Mouse (Mus musculus): ENCODE data around the gene Vps45. TPM values are rescaled to one million over a fixed set of nuclear protein-coding genes. Genes with fewer than 3 reads are reported as not detected.

Vps45 gene
- polyA plus RNA-seq, 1 experiment from 2014 or later: 28.5 TPM

GRCm38 (mm10) chr3:96065754-96066375 is 7.6 kb upstream of the Vps45 start:
- 0 out of 2 replicates have a peak, but pooled peaks have one; percentile 50 for ATAC-seq
- Histone ChIP-seq H3K27ac (ENCODE audit: low read length) (no peak overlapping the region), H3K4me2 (ENCODE audit: low read depth, low read length) (no peak overlapping the region), H3K9ac (ENCODE audit: low read depth, low read length) (no peak overlapping the region), H3K4me3 (ENCODE audit: low read length) (0 out of 2 replicates have a peak overlapping the region, but pooled peaks have one; percentile 5), H3K9me3 (ENCODE audit: control insufficient read depth, low read length) (no peaks in the 10 kb centered on the region), H3K36me3 (ENCODE audit: control insufficient read depth, insufficient read depth, low read length) (no peaks in the 10 kb centered on the region), H3K27me3 (replicated peaks; ENCODE audit: control insufficient read depth, insufficient read depth, low read length) (no peaks in the 10 kb centered on the region), H3K4me1 (ENCODE audit: control insufficient read depth, insufficient read depth, low read length) (no peaks in the 10 kb centered on the region)
- 32% methylated on average over 20 of the region's 20 CpGs for WGBS

- ATAC-seq: no peak
- no peaks in the 10 kb centered on the region for H3K9me3 ChIP-seq (ENCODE audit: control insufficient read depth, low read length)
- H3K4me3 ChIP-seq (ENCODE audit: low read length): no peak overlapping the region
- WGBS: 43% methylated on average over 4 of the region's 4 CpGs
- H3K4me2 ChIP-seq (ENCODE audit: low read depth, low read length): no peak overlapping the region
- H3K9ac ChIP-seq (ENCODE audit: low read depth, low read length): no peak overlapping the region
- H3K27ac ChIP-seq (ENCODE audit: low read length): no peak overlapping the region
- H3K4me1 ChIP-seq (ENCODE audit: control insufficient read depth, insufficient read depth, low read length): no peaks in the 10 kb centered on the region
- no peaks in the 10 kb centered on the region for H3K27me3 ChIP-seq (replicated peaks; ENCODE audit: control insufficient read depth, insufficient read depth, low read length)
- H3K36me3 ChIP-seq (ENCODE audit: control insufficient read depth, insufficient read depth, low read length): no peaks in the 10 kb centered on the region
Observed at GRCm38 (mm10) chr3:96065147-96065546, 6.9 kb upstream of the Vps45 start.

- no peaks in the 10 kb centered on the region for H3K36me3 ChIP-seq (ENCODE audit: control insufficient read depth, insufficient read depth, low read length)
- H3K9ac ChIP-seq (ENCODE audit: low read depth, low read length): no peak overlapping the region
- no peak overlapping the region for H3K4me2 ChIP-seq (ENCODE audit: low read depth, low read length)
- 86% methylated on average over 3 of the region's 3 CpGs for WGBS
- H3K4me1 ChIP-seq (ENCODE audit: control insufficient read depth, insufficient read depth, low read length): no peaks in the 10 kb centered on the region
- H3K9me3 ChIP-seq (ENCODE audit: control insufficient read depth, low read length): no peaks in the 10 kb centered on the region
- no peak for ATAC-seq
- no peak overlapping the region for H3K4me3 ChIP-seq (ENCODE audit: low read length)
- H3K27me3 ChIP-seq (replicated peaks; ENCODE audit: control insufficient read depth, insufficient read depth, low read length): no peaks in the 10 kb centered on the region
- H3K27ac ChIP-seq (ENCODE audit: low read length): no peak overlapping the region
Observed at GRCm38 (mm10) chr3:96064217-96064616, 6.0 kb upstream of the Vps45 start.

GRCm38 (mm10) chr3:96063299-96063698 is 5.0 kb upstream of the Vps45 start:
- WGBS: 76% methylated on average over 2 of the region's 2 CpGs
- no peak overlapping the region for H3K4me2 ChIP-seq (ENCODE audit: low read depth, low read length)
- no peak overlapping the region for H3K27ac ChIP-seq (ENCODE audit: low read length)

DNA sequence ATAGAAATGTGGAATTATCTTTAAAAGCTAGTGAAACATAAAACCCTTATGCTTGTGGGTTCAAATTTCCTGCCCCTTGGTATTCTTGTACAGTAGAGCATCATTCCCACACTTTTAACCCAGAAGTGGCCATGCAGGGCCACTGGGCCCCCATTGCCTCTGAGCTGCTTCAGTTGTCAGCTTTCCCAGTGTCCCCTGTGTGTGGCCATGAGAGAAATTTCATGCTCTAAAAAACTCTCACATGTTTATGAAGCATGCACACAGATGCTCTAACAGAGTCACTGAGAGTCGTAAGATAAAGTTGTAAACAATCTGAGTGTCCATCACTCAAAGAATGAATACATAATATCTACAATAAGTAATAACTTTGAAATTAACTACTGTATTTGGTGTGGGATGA is 1.9 kb upstream of the Vps45 start:
- 0 out of 2 replicates have a peak, but pooled peaks cover 2% of the 10 kb centered on the region for H3K4me1 ChIP-seq (ENCODE audit: control insufficient read depth, insufficient read depth, low read length)
- H3K4me3 ChIP-seq (ENCODE audit: low read length): no peak overlapping the region
- H3K4me2 ChIP-seq (ENCODE audit: low read depth, low read length): no peak overlapping the region
- no peak for ATAC-seq
- no peak overlapping the region for H3K27ac ChIP-seq (ENCODE audit: low read length)
- no peaks in the 10 kb centered on the region for H3K27me3 ChIP-seq (replicated peaks; ENCODE audit: control insufficient read depth, insufficient read depth, low read length)
- no peak overlapping the region for H3K9ac ChIP-seq (ENCODE audit: low read depth, low read length)
- no peaks in the 10 kb centered on the region for H3K36me3 ChIP-seq (ENCODE audit: control insufficient read depth, insufficient read depth, low read length)
- 74% methylated on average over 1 of the region's 1 CpGs for WGBS
- H3K9me3 ChIP-seq (ENCODE audit: control insufficient read depth, low read length): no peaks in the 10 kb centered on the region

More at GRCm38 (mm10) chr3:96063299-96063698, 5.0 kb upstream of the Vps45 start:
- H3K9ac ChIP-seq (ENCODE audit: low read depth, low read length): no peak overlapping the region
- no peaks in the 10 kb centered on the region for H3K9me3 ChIP-seq (ENCODE audit: control insufficient read depth, low read length)
- no peak overlapping the region for H3K4me3 ChIP-seq (ENCODE audit: low read length)
- H3K27me3 ChIP-seq (replicated peaks; ENCODE audit: control insufficient read depth, insufficient read depth, low read length): no peaks in the 10 kb centered on the region
- 0 out of 2 replicates have a peak, but pooled peaks cover 2% of the 10 kb centered on the region for H3K4me1 ChIP-seq (ENCODE audit: control insufficient read depth, insufficient read depth, low read length)
- no peaks in the 10 kb centered on the region for H3K36me3 ChIP-seq (ENCODE audit: control insufficient read depth, insufficient read depth, low read length)
- ATAC-seq: no peak

DNA sequence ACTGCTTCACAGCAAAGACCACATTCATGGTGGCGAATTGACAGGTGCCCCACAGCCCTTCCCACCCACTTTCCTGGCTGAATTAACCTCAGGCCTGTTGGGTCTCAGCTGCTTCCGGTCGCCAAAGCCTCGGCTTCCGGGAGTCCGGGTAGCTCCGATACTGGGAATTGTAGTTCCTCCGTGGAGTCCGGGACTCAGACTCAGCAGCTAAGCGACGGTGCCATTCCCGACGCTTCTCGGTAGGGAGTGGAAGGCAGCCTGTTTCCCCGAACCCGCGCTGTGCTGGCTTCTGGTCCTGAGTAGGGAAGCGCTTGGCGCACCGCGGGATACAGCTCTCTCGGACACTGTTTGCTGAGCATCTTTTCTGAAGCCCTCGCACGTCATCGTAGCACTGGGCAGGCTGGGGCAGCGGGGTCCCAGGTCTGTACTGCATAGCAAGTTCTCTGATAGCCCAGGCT is 490 bp downstream of the Vps45 start:
- Histone ChIP-seq H3K4me3 (ENCODE audit: low read length) (peak overlapping the region; percentile 67), H3K4me2 (ENCODE audit: low read depth, low read length) (peak overlapping the region; percentile 76), H3K9me3 (ENCODE audit: control insufficient read depth, low read length) (no peaks in the 10 kb centered on the region), H3K36me3 (ENCODE audit: control insufficient read depth, insufficient read depth, low read length) (no peaks in the 10 kb centered on the region), H3K27me3 (replicated peaks; ENCODE audit: control insufficient read depth, insufficient read depth, low read length) (no peaks in the 10 kb centered on the region), H3K9ac (ENCODE audit: low read depth, low read length) (peak overlapping the region; percentile 74), H3K27ac (ENCODE audit: low read length) (peak overlapping the region; percentile 86), H3K4me1 (ENCODE audit: control insufficient read depth, insufficient read depth, low read length) (0 out of 2 replicates have a peak, but pooled peaks cover 2% of the 10 kb centered on the region)
- whole genome bisulfite sequencing: under 1% methylated on average over 26 of the region's 26 CpGs
- ATAC-seq: peak; percentile 95

GRCm38 (mm10) chr3:96056031-96056430 is 2.2 kb downstream of the Vps45 start:
- Histone ChIP-seq H3K27me3 (replicated peaks; ENCODE audit: control insufficient read depth, insufficient read depth, low read length) (no peaks in the 10 kb centered on the region), H3K27ac (ENCODE audit: low read length) (no peak overlapping the region), H3K9ac (ENCODE audit: low read depth, low read length) (no peak overlapping the region), H3K9me3 (ENCODE audit: control insufficient read depth, low read length) (no peaks in the 10 kb centered on the region), H3K4me3 (ENCODE audit: low read length) (no peak overlapping the region), H3K36me3 (ENCODE audit: control insufficient read depth, insufficient read depth, low read length) (no peaks in the 10 kb centered on the region), H3K4me1 (ENCODE audit: control insufficient read depth, insufficient read depth, low read length) (0 out of 2 replicates have a peak, but pooled peaks cover 2% of the 10 kb centered on the region), H3K4me2 (ENCODE audit: low read depth, low read length) (no peak overlapping the region)
- WGBS: 88% methylated on average over 4 of the region's 4 CpGs
- no peak for ATAC-seq

DNA sequence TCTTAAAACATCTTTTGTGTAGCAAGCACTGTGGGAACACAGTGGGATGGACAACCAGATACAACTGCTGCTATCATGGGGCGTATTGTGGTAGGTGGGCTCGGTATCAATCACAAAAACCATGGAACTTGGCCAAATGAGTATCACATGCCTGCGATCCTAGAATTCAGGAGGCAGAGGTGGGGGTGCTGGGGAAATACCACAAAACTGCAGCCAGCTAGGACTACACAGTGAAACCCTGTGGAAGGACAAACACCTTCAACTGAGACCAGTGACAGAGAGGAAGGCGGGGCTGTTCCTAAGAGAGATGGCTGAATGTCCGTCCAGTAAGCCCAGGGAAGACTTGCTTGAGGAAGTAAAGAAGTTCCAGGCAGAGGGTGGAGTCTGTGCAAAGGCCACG is 3.0 kb downstream of the Vps45 start:
- H3K4me2 ChIP-seq (ENCODE audit: low read depth, low read length): no peak overlapping the region
- 0 out of 2 replicates have a peak, but pooled peaks cover 2% of the 10 kb centered on the region for H3K4me1 ChIP-seq (ENCODE audit: control insufficient read depth, insufficient read depth, low read length)
- H3K36me3 ChIP-seq (ENCODE audit: control insufficient read depth, insufficient read depth, low read length): no peaks in the 10 kb centered on the region
- ATAC-seq: no peak
- no peaks in the 10 kb centered on the region for H3K9me3 ChIP-seq (ENCODE audit: control insufficient read depth, low read length)
- H3K9ac ChIP-seq (ENCODE audit: low read depth, low read length): no peak overlapping the region
- WGBS: 82% methylated on average over 6 of the region's 6 CpGs
- no peaks in the 10 kb centered on the region for H3K27me3 ChIP-seq (replicated peaks; ENCODE audit: control insufficient read depth, insufficient read depth, low read length)
- no peak overlapping the region for H3K4me3 ChIP-seq (ENCODE audit: low read length)
- H3K27ac ChIP-seq (ENCODE audit: low read length): no peak overlapping the region

DNA sequence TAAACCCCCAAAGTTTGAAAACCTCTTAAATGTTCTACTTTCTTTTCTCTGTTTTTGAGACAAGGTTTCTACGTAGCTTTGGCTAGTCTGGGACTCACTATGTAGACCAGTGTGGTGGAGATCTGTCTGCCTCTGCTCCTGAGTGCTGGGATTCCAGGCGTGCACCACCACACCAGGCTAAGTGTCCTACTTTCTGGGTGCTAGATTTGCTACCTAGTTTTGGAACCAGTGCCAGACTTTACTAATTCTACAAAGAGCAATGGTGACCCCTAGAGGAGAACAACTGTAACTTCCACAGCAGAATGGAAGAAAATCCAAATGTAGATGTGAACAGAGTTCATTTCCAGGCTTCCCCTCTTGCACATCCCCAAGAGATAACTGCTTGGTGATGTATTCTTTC is 6.4 kb downstream of the Vps45 start:
- H3K36me3 ChIP-seq (ENCODE audit: control insufficient read depth, insufficient read depth, low read length): no peaks in the 10 kb centered on the region
- H3K4me3 ChIP-seq (ENCODE audit: low read length): no peak overlapping the region
- 50% methylated on average over 2 of the region's 2 CpGs for WGBS
- H3K27me3 ChIP-seq (replicated peaks; ENCODE audit: control insufficient read depth, insufficient read depth, low read length): no peaks in the 10 kb centered on the region
- no peak overlapping the region for H3K27ac ChIP-seq (ENCODE audit: low read length)
- no peaks in the 10 kb centered on the region for H3K9me3 ChIP-seq (ENCODE audit: control insufficient read depth, low read length)
- H3K4me1 ChIP-seq (ENCODE audit: control insufficient read depth, insufficient read depth, low read length): no peaks in the 10 kb centered on the region
- H3K4me2 ChIP-seq (ENCODE audit: low read depth, low read length): no peak overlapping the region
- no peak for ATAC-seq
- H3K9ac ChIP-seq (ENCODE audit: low read depth, low read length): no peak overlapping the region

DNA sequence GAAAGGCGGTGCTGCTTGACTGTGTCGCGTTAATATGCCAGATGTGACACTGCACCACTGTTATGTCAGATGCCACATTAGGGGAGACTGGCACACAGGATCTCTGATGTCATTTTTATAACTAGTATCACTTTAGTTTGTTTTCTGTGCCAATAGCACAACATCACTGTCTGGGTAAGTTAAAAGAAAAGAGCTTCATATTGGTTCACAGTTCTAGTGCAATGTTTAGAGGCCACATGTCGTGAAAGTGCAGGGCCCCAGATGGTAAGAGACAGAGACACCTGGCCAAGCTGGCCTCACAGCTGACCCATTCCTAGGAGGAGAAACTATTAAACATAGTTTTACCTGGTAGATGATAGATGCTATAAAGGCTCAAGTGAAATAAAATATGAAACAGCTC is 7.1 kb downstream of the Vps45 start:
- no peak for ATAC-seq
- no peak overlapping the region for H3K9ac ChIP-seq (ENCODE audit: low read depth, low read length)
- no peak overlapping the region for H3K4me2 ChIP-seq (ENCODE audit: low read depth, low read length)
- H3K4me1 ChIP-seq (ENCODE audit: control insufficient read depth, insufficient read depth, low read length): no peaks in the 10 kb centered on the region
- H3K4me3 ChIP-seq (ENCODE audit: low read length): no peak overlapping the region
- 83% methylated on average over 4 of the region's 4 CpGs for WGBS
- no peak overlapping the region for H3K27ac ChIP-seq (ENCODE audit: low read length)
- no peaks in the 10 kb centered on the region for H3K9me3 ChIP-seq (ENCODE audit: control insufficient read depth, low read length)
- no peaks in the 10 kb centered on the region for H3K36me3 ChIP-seq (ENCODE audit: control insufficient read depth, insufficient read depth, low read length)
- no peaks in the 10 kb centered on the region for H3K27me3 ChIP-seq (replicated peaks; ENCODE audit: control insufficient read depth, insufficient read depth, low read length)
